Mouse (Mus musculus) common myeloid progenitor, adult 5-6 weeks (primary cell): Measurements from ENCODE around the gene Pum1. TPM values are rescaled to one million over a fixed set of nuclear protein-coding genes. Genes with fewer than 3 reads are reported as not detected.

Experiments used
- ATAC-seq: replicated peaks from 2 replicates; pipeline ENCODE4 v1.8.0; 2016; ENCODE audit warnings: low read depth, mild to moderate bottlenecking, moderate TSS enrichment, inconsistent platforms; ENCODE audit not compliant: poor library complexity, severe bottlenecking
- total RNA-seq: library from RNA; stranded (forward); fragments of 200-1000, 187-1606 nt; gene quantifications from 2 replicates; pipeline ENCODE4 v1.2.3, GENCODE M21; 2017

Gene Pum1
- total RNA-seq, 1 experiment from 2014 or later = 73.1 TPM

- peak; percentile 26; the same call in 1 of the 2 replicates for ATAC-seq
Measured at GRCm38 (mm10) chr4:130782492-130782891, 119.4 kb downstream of the Pum1 start.

DNA sequence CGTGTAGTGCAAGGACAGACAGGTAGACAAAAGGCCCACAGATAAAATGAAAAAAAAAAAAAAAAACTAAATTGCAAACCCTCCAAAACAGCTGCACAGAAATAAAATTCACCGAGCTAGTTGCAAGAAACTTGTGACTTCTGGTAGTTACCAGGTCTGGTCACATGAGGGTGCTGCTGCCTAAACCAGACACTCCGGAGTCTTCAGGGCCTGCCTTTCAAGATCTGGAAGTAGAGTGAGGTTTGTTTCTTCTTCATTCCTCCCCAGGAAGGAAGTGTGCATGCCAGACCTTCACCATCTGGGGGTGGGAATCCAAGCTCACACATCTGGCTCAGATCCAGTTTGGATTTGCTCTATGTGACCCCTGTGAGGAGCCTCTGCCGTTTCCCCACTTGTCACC lies 121.6 kb downstream of the Pum1 start:
- peak; percentile 72 for ATAC-seq

DNA sequence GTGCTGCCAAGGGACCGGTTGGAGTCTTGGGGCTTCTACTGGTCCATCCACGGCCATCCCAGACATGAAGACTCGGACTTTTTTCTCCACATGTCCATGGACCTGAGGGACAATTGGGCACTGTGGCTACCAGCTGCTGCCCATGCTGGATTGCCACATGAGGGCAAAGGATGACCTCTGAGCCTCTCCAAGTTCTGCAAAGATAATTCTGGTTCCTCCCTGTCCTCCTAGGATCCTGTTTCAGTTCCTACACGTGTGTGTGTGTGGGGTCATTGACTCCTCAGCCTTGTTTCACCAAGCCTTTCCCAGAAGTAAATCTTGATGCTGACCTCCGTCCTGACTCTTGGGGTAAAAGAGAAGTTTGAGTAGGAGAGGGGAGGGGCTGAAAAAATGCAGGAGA lies 124.4 kb downstream of the Pum1 start:
- ATAC-seq = no peak

- peak; percentile 83 for ATAC-seq
Measured at GRCm38 (mm10) chr4:130790180-130790579, 127.1 kb downstream of the Pum1 start.

DNA sequence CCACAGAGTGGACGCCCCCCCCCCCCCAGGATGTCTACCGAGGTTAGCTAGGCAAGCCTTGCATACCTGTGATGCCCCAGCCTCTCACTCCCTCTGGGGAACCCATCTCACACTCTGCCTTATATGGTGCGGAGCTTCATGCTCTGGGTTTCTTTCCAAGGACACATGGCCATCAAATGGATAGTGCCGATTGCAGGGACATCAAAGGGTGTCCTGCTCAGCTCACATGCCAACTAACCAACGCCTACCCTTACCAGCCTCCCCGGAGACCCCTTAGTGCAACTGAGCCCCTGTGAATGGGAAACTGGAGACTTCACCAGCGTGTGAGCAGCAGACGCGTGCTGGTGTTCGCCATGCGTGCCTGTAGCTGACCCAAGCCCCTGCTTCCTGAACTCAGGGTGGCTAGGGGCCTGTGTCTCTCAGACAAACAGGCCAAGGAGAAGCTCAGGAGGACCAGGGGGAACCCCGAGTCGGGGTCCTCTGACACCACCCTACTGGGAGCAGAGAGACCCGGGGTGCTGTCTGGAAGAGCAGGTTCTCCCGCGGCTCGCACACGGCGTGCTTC lies 128.8 kb downstream of the Pum1 start:
- ATAC-seq = no peak

DNA sequence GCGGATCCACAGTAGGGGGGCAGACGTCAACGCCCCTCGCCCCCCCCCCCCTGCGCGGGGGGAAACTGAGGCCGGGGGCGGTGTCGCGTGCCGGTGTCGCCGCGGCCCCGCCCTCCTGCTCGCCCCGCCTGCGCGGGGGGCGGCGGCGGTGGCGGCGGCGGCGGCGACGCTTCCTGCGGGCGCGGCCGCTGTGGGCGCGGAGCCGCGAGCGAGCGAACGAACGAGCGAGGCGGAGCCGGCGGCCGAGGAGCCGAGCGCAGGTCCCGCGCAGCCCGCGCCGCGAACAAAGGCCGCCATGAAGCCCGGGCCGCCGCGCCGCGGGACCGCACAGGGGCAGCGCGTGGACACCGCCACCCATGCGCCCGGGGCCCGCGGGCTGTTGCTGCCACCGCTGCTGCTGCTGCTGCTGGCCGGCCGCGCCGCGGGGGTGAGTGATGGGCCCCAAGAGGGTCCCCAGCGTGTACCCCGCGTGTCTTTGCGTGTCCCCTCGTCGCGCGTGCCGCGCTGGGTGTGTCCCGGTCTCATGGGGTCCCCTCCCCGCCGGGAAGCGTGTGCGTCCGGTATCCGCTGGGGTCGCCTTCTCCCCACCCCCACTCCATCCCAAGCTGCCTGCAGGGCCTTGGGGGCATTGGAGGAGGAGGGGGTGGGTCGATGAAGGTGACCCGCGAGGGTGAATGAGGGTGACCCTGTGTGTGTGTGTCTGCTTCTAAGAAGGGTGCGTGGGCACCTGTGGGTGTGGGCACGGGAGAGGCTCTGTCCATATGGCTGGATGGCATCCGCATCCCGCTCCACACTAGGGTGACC lies 129.5 kb downstream of the Pum1 start, which contains the start of gene Sdc3:
Sdc3 (plus strand) TSS at position 162 of the 804 bp plus-strand sequence.
- no peak for ATAC-seq

GRCm38 (mm10) chr4:130793180-130793501 lies 130.0 kb downstream of the Pum1 start:
- ATAC-seq = no peak

GRCm38 (mm10) chr4:130794771-130795170 lies 131.7 kb downstream of the Pum1 start:
- ATAC-seq = no peak

DNA sequence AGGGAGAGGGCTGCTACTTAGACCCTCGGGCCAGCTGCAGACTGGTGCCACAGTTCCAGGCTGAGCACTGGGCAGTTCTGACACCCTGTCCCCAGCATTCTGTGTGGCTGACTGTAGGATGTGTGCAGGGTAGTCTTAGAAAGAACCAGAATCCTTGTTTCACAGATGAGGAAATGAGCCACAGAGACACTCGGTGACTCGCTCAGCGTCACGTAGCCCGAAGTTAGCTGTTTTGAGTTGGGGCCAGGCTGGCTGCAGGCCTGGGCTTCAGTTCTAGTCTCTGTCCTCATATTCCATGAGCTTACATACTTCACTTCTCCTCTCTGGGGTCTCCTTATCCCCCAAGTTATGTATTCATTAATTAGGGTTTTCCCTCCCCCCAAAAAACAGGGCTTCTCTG lies 132.8 kb downstream of the Pum1 start:
- no peak for ATAC-seq

- no peak for ATAC-seq
Measured at GRCm38 (mm10) chr4:130797201-130798051, 134.3 kb downstream of the Pum1 start.

DNA sequence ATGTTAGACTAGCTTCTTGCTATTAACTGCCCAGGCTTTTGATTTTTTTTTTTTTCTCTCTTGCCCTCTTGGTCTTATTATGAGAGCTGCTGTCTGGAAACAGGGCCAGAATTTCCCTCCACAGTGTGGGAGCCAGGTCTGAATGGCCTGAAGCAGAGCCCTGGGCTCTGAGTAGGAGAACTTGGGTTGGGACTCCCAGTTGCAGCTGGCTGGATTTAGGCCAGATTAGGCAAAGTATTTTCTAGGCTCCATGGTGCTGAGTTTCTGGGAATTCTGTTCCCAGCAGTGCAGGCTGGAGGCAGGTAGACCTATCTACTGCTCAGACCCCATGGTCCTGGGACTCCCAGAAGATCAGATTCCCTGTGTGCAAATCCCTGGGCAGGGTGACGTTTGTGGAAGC lies 135.3 kb downstream of the Pum1 start:
- ATAC-seq = no peak

DNA sequence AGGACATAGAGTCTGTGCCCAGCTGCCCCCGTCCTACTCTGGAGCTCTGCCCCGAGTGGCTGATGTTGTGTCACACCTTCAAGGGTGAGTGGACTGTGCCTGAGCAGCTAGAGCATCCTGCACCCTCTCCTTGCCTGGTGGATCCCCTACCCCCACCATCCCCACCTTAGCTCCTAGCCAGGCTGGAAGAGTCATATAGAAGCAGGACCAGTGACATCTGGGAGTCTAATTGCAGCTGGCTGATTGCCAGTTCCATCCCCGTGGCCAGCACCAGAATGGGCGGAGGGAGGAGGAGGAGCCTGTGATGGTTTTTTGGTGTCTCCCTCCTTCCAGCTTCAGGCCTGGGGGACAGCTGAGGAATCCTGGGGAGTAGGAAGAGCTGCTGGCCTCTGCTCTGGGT lies 136.0 kb downstream of the Pum1 start:
- ATAC-seq = no peak

GRCm38 (mm10) chr4:130799582-130799981 lies 136.5 kb downstream of the Pum1 start:
- ATAC-seq = no peak

DNA sequence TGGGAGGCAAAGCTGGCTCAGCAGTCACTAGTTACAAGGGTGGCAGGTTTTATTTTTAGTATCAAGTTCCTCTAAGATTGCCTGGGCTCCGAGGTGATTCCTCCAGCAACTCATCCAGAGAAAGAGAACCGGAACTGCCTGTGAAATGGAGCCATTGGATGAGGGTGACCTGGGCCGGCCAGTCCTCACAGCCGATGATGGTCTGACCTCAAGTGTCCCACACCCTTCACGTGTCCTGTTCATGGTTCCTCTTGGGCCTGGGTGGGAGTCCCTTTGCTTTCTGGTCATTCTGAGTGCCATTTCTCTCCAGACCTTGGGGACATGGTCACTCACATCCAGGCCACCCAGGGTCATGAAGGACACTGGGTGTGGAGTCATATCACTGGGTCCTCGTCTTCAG lies 137.0 kb downstream of the Pum1 start:
- no peak for ATAC-seq

GRCm38 (mm10) chr4:130801198-130801597 lies 138.1 kb downstream of the Pum1 start:
- ATAC-seq = no peak

DNA sequence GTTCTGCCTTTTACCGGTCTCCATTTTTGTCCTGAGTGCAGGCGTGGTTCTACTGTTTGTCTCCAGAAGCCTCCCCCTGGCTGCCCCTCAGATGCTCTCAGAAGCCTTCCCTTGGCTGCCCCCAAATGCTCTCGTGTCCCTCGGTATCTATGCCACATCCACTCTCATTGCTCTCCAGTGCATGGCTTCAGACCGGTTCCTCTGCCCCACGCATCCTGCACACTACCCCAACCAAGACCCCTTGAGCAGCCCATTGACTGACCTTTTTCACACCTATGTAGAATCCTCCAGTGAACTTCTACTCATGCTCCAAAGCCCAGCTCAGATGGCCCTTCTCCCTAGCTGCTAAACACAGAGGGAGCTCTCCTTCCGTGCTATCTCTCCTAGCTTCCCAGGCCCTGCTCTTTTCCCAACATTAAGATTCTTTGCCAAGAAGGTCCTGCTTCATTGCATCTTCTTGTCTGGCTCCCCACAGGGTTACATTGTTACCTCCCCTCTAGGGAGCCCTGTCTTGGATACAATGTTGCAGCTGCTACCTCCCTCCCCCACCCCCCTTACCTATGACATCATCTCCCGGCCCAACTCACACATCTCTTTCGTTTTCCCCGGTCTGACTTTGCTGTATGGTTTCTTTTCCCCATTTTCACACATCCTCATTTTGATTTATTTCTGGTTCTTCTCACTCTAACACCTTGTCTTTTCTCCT lies 138.7 kb downstream of the Pum1 start:
- peak; percentile 74 for ATAC-seq

GRCm38 (mm10) chr4:130803591-130803990 lies 140.5 kb downstream of the Pum1 start:
- ATAC-seq = no peak

DNA sequence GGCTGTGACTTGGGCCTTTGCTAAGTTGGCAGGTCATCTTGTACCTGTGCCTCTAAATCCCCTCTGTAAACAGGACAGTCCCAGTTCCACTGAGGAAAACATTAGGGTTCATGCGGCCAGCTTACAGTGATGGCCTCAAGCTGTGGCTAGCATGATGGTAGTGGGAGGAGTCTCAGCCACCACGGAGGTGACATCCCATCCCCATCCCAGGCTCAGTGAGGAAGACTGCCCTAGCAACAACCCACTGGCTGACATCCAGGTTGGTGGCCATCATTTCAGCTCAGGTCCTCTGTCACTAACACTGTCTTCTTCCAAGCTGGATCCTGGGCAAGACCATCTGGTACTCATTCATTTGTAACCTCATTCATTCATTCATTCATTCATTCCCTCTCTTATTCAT lies 141.2 kb downstream of the Pum1 start:
- no peak for ATAC-seq

GRCm38 (mm10) chr4:130804771-130805361 lies 141.7 kb downstream of the Pum1 start:
- ATAC-seq = no peak

DNA sequence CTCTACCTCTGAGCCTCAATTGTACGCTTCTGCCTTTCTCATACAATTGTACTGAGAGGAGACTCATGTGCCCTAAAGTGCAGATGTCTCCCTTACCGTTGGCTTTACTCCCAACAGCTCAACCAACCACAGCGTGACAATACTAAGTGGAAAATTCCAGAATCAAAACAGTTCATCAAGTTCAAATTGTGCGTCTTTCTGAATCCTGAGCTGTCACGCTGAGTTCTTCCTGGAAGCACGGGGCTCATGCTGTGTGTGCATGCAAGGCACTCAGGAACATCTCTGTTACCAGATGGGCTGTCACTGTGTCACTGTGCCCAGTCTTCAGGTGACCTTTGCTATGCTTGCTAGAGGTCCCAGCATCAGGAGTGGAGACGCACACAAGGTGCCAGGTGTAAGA lies 142.6 kb downstream of the Pum1 start:
- no peak for ATAC-seq
